Mouse (Mus musculus): ENCODE measurements around the gene Smarcd1.
"Not testable (repeated sequence)": the region's sequence is repeated elsewhere in the genome, so short reads cannot be mapped to it uniquely, and the experiment has no call there.

Smarcd1 gene

GRCm38 (mm10) chr15:99715361-99715865, 13.5 kb downstream of the Smarcd1 start:
- DNase-seq: no peak

GRCm38 (mm10) chr15:99715982-99716746, 14.2 kb downstream of the Smarcd1 start:
- no peak for DNase-seq

GRCm38 (mm10) chr15:99716814-99717213, 14.9 kb downstream of the Smarcd1 start:
- no peak for DNase-seq

- no peak for DNase-seq
These were observed 15.7 kb downstream of the Smarcd1 start, which contains the start of gene Gpd1 for GRCm38 (mm10) chr15:99717386-99718334. Gpd1 (plus strand) TSS chr15:99717515.

GRCm38 (mm10) chr15:99718461-99719021, 16.6 kb downstream of the Smarcd1 start:
- DNase-seq: no peak

GRCm38 (mm10) chr15:99719865-99720264, 17.9 kb downstream of the Smarcd1 start:
- DNase-seq: no peak

GRCm38 (mm10) chr15:99721921-99722743, 20.2 kb downstream of the Smarcd1 start:
- no peak for DNase-seq

GRCm38 (mm10) chr15:99723120-99723514, 21.2 kb downstream of the Smarcd1 start:
- DNase-seq: no peak

GRCm38 (mm10) chr15:99723515-99724291, 21.8 kb downstream of the Smarcd1 start:
- DNase-seq: no peak

GRCm38 (mm10) chr15:99724292-99725021, 22.5 kb downstream of the Smarcd1 start:
- DNase-seq: peak; percentile 59

- peak; percentile 92 for DNase-seq
These were observed 23.6 kb downstream of the Smarcd1 start, which contains the start of gene Cox14 for GRCm38 (mm10) chr15:99725341-99726155. Cox14 (plus strand) TSS chr15:99725618.

- no peak for DNase-seq
These were observed 24.6 kb downstream of the Smarcd1 start for GRCm38 (mm10) chr15:99726549-99726948.

GRCm38 (mm10) chr15:99727039-99727438, 25.1 kb downstream of the Smarcd1 start:
- DNase-seq: not testable (repeated sequence)

GRCm38 (mm10) chr15:99727525-99727924, 25.6 kb downstream of the Smarcd1 start:
- DNase-seq: no peak

- DNase-seq: no peak
These were observed 26.3 kb downstream of the Smarcd1 start for GRCm38 (mm10) chr15:99728211-99728610.

GRCm38 (mm10) chr15:99729056-99729783, 27.3 kb downstream of the Smarcd1 start:
- DNase-seq: no peak

- no peak for DNase-seq
These were observed 29.2 kb downstream of the Smarcd1 start for GRCm38 (mm10) chr15:99731167-99731566.

GRCm38 (mm10) chr15:99731678-99732077, 29.7 kb downstream of the Smarcd1 start:
- DNase-seq: no peak

GRCm38 (mm10) chr15:99733186-99733585, 31.3 kb downstream of the Smarcd1 start:
- no peak for DNase-seq

Measured in thymus, postnatal 25 days (tissue).